Mouse (Mus musculus): Measurements from ENCODE around the gene Kpna6. TPM values are rescaled to one million over a fixed set of nuclear protein-coding genes. Genes with fewer than 3 reads are reported as not detected.

Gene Kpna6
- polyA plus RNA-seq, 1 experiment = 35.0 TPM

DNA sequence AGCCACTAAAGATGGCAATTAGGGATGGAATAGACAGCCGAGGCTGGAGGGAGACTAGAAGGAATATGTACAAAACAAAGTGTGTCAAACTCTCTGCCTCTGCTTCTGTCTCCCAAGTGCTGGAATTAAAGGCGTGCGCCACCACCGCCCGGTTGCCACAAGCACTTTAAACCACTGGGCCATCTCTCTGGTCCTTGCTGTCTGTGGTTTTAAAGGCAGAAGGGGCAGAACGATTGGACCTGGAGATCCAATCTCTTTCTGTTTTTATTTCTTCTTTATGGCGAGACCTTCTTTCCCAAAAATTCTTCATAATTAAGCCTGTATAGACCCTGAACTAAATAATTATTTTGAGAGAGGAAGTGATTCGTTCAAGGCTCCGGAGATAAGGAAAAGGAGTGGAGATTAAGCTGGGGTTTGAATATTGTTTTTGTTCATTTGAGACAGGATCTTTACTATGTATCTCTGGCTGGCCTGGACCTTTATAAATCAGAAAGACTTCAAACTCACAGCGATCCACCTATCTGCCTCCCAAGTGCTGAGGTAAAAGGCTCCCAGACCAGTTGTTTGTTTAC, 397 bp upstream of the Kpna6 start:
- Histone ChIP-seq H3K4me1 (ENCODE audit: control insufficient read depth, insufficient read depth, low read length) (peaks cover 14% of the 10 kb centered on the region), H3K36me3 (ENCODE audit: control insufficient read depth, insufficient read depth, low read length) (no peaks in the 10 kb centered on the region), H3K27me3 (replicated peaks; ENCODE audit: control insufficient read depth, insufficient read depth, low read length) (no peaks in the 10 kb centered on the region), H3K4me3 (ENCODE audit: insufficient read depth, low read depth, low read length) (peak overlapping the region; percentile 84), H3K27ac (ENCODE audit: insufficient read depth, low read depth, low read length) (peak overlapping the region; percentile 90)
- WGBS = 2% methylated on average over 10 of the region's 10 CpGs
- TF ChIP-seq POLR2A (IDR thresholded peaks at IDR 0.05; ENCODE audit: low read depth, low read length) = no peak
- TF ChIP-seq CTCF (conservative IDR thresholded peaks at IDR 0.05; ENCODE audit: insufficient read depth, insufficient read length, low read depth, low read length) = no peak
- no peak for DNase-seq

GRCm38 (mm10) chr4:129671491-129672082, 980 bp downstream of the Kpna6 start:
- no peaks in the 10 kb centered on the region for H3K27me3 ChIP-seq (replicated peaks; ENCODE audit: control insufficient read depth, insufficient read depth, low read length)
- 5% methylated on average over 12 of the region's 12 CpGs for WGBS
- TF ChIP-seq CTCF (conservative IDR thresholded peaks at IDR 0.05; ENCODE audit: insufficient read depth, insufficient read length, low read depth, low read length) (peak; percentile 68), POLR2A (IDR thresholded peaks at IDR 0.05; ENCODE audit: low read depth, low read length) (no peak)
- peak; percentile 77 for DNase-seq
- H3K4me3 ChIP-seq (ENCODE audit: insufficient read depth, low read depth, low read length) = peak overlapping the region; percentile 84
- H3K4me1 ChIP-seq (ENCODE audit: control insufficient read depth, insufficient read depth, low read length) = peaks cover 14% of the 10 kb centered on the region
- H3K27ac ChIP-seq (ENCODE audit: insufficient read depth, low read depth, low read length) = peak overlapping the region; percentile 90
- no peaks in the 10 kb centered on the region for H3K36me3 ChIP-seq (ENCODE audit: control insufficient read depth, insufficient read depth, low read length)

DNA sequence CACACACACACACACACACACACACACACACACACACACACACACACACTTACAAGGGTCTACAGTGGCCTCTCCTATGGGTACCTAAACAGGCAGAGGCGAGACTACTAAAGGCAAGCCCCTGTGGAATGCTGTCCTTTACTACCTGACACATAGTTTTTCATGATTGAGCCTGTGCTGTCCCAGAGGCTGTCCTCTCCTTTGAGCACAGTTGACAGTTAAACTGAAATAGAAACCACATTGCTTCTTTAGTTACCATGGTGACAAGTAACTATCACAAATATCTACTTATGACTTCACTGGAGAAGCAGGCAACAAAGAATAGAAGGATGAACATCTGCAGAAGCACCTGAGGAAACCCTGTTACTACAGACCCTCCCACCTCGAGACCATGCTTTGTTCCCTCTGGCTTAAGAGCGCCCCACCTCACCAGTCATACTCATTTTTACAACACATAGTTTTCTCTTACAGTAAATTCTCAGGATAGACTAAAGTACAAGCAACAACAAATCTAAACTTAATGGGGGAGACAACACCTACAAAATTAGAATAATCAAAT, 10.2 kb downstream of the Kpna6 start:
- Histone ChIP-seq H3K27me3 (replicated peaks; ENCODE audit: control insufficient read depth, insufficient read depth, low read length) (no peaks in the 10 kb centered on the region), H3K4me3 (ENCODE audit: insufficient read depth, low read depth, low read length) (no peak overlapping the region), H3K4me1 (ENCODE audit: control insufficient read depth, insufficient read depth, low read length) (no peaks in the 10 kb centered on the region), H3K27ac (ENCODE audit: insufficient read depth, low read depth, low read length) (no peak overlapping the region), H3K36me3 (ENCODE audit: control insufficient read depth, insufficient read depth, low read length) (peaks cover 6% of the 10 kb centered on the region)
- TF ChIP-seq CTCF (conservative IDR thresholded peaks at IDR 0.05; ENCODE audit: insufficient read depth, insufficient read length, low read depth, low read length) (no peak), POLR2A (IDR thresholded peaks at IDR 0.05; ENCODE audit: low read depth, low read length) (no peak)
- 82% methylated on average over 3 of the region's 3 CpGs for WGBS
- DNase-seq = no peak

DNA sequence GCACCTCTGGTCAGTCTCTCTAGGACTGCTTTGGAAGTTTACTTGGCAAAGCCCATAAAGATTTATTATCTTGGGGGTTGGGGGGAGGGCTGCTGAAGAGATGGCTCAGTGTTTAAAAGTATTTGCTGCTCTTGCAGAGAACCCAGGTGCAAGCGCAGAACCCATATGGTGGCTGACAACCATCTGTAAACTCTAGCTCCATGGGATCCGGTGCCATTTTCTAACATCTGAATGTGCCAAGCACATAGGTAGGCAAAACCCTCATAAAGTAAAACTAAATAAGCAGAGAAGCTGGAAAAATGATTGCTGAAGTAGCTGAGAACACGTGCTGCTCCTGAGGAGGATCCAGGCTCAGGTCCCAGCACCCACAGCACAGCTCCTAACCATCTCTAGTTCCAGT, 11.0 kb downstream of the Kpna6 start:
- DNase-seq = no peak
- Histone ChIP-seq H3K4me1 (ENCODE audit: control insufficient read depth, insufficient read depth, low read length) (no peaks in the 10 kb centered on the region), H3K27me3 (replicated peaks; ENCODE audit: control insufficient read depth, insufficient read depth, low read length) (no peaks in the 10 kb centered on the region), H3K36me3 (ENCODE audit: control insufficient read depth, insufficient read depth, low read length) (peaks cover 7% of the 10 kb centered on the region), H3K4me3 (ENCODE audit: insufficient read depth, low read depth, low read length) (no peak overlapping the region), H3K27ac (ENCODE audit: insufficient read depth, low read depth, low read length) (no peak overlapping the region)
- TF ChIP-seq CTCF (conservative IDR thresholded peaks at IDR 0.05; ENCODE audit: insufficient read depth, insufficient read length, low read depth, low read length) = no peak
- no peak for TF ChIP-seq POLR2A (IDR thresholded peaks at IDR 0.05; ENCODE audit: low read depth, low read length)
- 91% methylated on average over 3 of the region's 3 CpGs for WGBS

- Histone ChIP-seq H3K27ac (ENCODE audit: insufficient read depth, low read depth, low read length) (no peak overlapping the region), H3K36me3 (ENCODE audit: control insufficient read depth, insufficient read depth, low read length) (peaks cover 21% of the 10 kb centered on the region), H3K4me3 (ENCODE audit: insufficient read depth, low read depth, low read length) (no peak overlapping the region), H3K4me1 (ENCODE audit: control insufficient read depth, insufficient read depth, low read length) (peaks cover 4% of the 10 kb centered on the region; the same call in 1 of the 2 replicates), H3K27me3 (replicated peaks; ENCODE audit: control insufficient read depth, insufficient read depth, low read length) (no peaks in the 10 kb centered on the region)
- TF ChIP-seq CTCF (conservative IDR thresholded peaks at IDR 0.05; ENCODE audit: insufficient read depth, insufficient read length, low read depth, low read length) = no peak
- no peak for TF ChIP-seq POLR2A (IDR thresholded peaks at IDR 0.05; ENCODE audit: low read depth, low read length)
- WGBS = 95% methylated on average over 14 of the region's 14 CpGs
- DNase-seq = no peak
These were observed 17.8 kb downstream of the Kpna6 start for GRCm38 (mm10) chr4:129654770-129655169.

DNA sequence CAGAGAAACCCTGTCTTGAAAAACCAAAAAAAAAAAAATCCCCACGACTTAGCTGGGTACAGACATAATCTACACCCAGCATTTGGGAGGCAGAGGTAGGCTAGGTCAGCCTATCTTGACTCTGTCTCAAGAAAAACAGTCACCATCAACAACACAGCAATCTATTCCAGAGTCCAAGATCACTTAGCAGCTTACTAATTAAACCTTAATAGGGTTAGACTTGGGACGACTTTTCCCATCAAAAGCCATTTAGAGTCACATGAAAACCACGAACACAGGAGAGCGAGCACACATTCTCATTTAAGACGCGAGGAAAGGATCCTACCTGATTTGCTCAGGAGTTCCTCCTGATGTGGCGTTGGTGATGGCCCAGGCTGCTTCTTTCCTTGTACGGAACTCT, 22.2 kb downstream of the Kpna6 start:
- WGBS = 59% methylated on average over 8 of the region's 8 CpGs
- Histone ChIP-seq H3K27me3 (replicated peaks; ENCODE audit: control insufficient read depth, insufficient read depth, low read length) (no peaks in the 10 kb centered on the region), H3K4me3 (ENCODE audit: insufficient read depth, low read depth, low read length) (no peak overlapping the region), H3K4me1 (ENCODE audit: control insufficient read depth, insufficient read depth, low read length) (peaks cover 4% of the 10 kb centered on the region; the same call in 1 of the 2 replicates), H3K36me3 (ENCODE audit: control insufficient read depth, insufficient read depth, low read length) (peaks cover 20% of the 10 kb centered on the region), H3K27ac (ENCODE audit: insufficient read depth, low read depth, low read length) (peak overlapping the region; percentile 75; the same call in 1 of the 2 replicates)
- peak; percentile 61 for DNase-seq
- no peak for TF ChIP-seq CTCF (conservative IDR thresholded peaks at IDR 0.05; ENCODE audit: insufficient read depth, insufficient read length, low read depth, low read length)
- TF ChIP-seq POLR2A (IDR thresholded peaks at IDR 0.05; ENCODE audit: low read depth, low read length) = no peak

DNA sequence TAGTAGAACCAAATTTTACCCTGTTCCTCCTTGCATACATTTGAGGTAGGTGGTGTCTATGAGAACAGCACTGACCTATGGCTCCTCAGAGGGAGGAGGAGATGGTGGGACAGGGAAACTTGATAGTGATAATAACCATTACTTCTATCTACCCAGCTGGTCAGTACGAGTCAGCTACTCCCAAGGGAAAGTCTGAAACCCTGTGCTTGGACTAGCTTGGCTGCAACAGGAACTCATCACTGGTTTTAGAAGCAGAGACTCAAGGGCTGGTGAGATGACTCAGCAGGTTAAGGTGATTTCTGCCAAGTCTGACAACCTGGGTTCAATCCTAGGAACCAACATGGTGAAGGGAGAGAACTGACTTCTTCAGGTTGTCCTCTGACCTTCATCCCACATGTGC, 23.9 kb downstream of the Kpna6 start:
- WGBS = 74% methylated on average over 1 of the region's 1 CpGs
- Histone ChIP-seq H3K36me3 (ENCODE audit: control insufficient read depth, insufficient read depth, low read length) (peaks cover 15% of the 10 kb centered on the region), H3K4me1 (ENCODE audit: control insufficient read depth, insufficient read depth, low read length) (peaks cover 4% of the 10 kb centered on the region; the same call in 1 of the 2 replicates)

More for the DNA sequence above, 23.9 kb downstream of the Kpna6 start:
- H3K27me3 ChIP-seq (replicated peaks; ENCODE audit: control insufficient read depth, insufficient read depth, low read length) = no peaks in the 10 kb centered on the region
- H3K4me3 ChIP-seq (ENCODE audit: insufficient read depth, low read depth, low read length) = no peak overlapping the region
- no peak overlapping the region for H3K27ac ChIP-seq (ENCODE audit: insufficient read depth, low read depth, low read length)
- TF ChIP-seq POLR2A (IDR thresholded peaks at IDR 0.05; ENCODE audit: low read depth, low read length) = no peak
- no peak for TF ChIP-seq CTCF (conservative IDR thresholded peaks at IDR 0.05; ENCODE audit: insufficient read depth, insufficient read length, low read depth, low read length)
- DNase-seq = no peak

Measured in kidney, adult 2 months (tissue).